Mouse (Mus musculus): ENCODE data around the gene Plekhm2.

GRCm38 (mm10) chr4:141682706-141683230 lies 18.1 kb upstream of the Plekhm2 start:
- no peak for TF ChIP-seq FLI1 (IDR thresholded peaks at IDR 0.05; ENCODE audit: low read length)
- no peak for TF ChIP-seq GATA1 (IDR thresholded peaks at IDR 0.05; ENCODE audit: borderline replicate concordance, low read length)

All from megakaryocyte, embryonic 14.5 days (primary cell).